Mouse (Mus musculus): Measurements from ENCODE around the gene Dscaml1. TPM values are rescaled to one million over a fixed set of nuclear protein-coding genes. Genes with fewer than 3 reads are reported as not detected.
"Not testable (repeated sequence)": the region's sequence is repeated elsewhere in the genome, so short reads cannot be mapped to it uniquely, and the experiment has no call there.

Gene Dscaml1
- total RNA-seq, 2 experiments from 2014 or later = 35.7 to 38.0 TPM

DNA sequence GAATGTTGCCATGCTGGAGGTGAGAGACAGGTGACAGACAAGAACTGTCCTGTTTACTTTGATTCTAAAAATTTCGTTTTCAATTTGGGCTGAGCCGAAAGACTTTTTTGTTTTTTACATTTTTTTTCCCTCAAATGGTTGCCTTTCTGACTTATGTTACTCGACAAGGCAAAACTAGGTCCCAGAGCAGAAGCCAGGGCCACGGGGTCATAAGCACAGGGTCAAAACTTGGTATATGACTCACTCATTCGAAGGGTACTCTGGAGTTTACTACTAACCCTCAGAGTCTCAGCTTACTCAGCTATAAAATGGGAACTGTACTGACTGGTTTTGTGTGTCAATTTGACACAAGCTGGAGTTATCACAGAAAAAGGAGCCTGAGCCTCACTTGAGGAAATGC is 343.2 kb downstream of the Dscaml1 start:
- no peak for DNase-seq (ENCODE audit: extremely low spot score in 1 of 2, low spot score in 2 of 2)
- intact Hi-C loops (cut with DNase I) = no loop called here

DNA sequence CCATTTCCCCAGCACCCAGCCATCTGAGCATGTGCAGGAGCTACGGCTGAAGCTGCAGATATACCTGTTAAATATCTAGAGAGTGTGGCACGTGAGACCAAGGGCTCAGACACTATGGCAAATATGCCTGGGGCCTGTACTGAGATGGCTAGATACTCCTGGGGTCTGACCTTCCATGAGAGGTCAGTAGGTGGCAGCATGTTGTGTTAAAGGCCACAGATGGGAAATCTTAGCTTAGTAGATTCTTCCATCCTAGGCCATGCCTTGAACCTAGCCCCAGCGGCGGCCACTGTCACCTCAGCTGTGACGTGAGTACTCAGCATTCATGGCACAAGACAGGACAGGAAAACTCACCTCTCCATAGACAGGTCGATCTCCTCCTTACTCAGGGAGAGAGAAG is 347.7 kb downstream of the Dscaml1 start:
- no peak for DNase-seq (ENCODE audit: extremely low spot score in 1 of 2, low spot score in 2 of 2)
- intact Hi-C loops (cut with DNase I) = no loop called here

DNA sequence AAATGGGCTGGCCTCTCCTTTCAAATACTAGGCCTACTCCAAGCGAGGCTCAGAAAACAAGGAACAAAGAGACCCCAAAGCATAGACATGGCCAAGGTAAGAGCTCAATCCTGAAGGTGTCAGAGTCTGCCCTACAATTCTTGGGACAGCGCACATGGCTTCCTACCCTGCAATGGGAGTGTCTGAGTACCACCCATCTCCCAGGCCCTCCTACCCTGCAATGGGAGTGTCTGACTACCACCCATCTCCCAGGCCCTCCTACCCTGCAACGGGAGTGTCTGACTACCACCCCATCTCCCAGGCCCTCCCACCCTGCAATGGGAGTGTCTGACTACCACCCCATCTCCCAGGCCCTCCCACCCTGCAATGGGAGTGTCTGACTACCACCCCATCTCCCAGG is 349.7 kb downstream of the Dscaml1 start:
- intact Hi-C loops (cut with DNase I) = not testable (repeated sequence)

DNA sequence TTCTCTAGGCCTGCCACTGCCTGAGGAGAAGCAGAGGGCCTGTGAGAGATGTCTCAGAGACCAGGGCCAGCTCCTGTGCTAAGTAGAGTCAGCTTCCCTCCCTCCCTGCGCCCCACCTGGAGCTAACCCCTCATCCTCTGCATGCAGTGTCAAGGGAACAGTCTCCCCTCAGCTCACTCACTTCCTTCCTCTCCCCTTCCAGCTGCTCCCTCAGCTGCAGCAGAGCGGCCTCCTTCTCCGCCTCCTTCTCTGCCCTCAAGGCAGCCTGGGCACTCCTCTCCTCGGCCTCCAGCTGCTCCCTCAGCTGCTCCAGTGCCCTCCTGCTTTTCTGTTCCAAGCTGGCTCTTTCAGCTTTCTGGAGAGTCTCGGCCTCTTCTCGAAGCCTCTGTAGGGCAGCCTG is 352.8 kb downstream of the Dscaml1 start:
- intact Hi-C loops (cut with DNase I) = no loop called here
- DNase-seq (ENCODE audit: extremely low spot score in 1 of 2, low spot score in 2 of 2) = no peak

More for the DNA sequence above, 349.7 kb downstream of the Dscaml1 start:
- not testable (repeated sequence) for DNase-seq (ENCODE audit: extremely low spot score in 1 of 2, low spot score in 2 of 2)

DNA sequence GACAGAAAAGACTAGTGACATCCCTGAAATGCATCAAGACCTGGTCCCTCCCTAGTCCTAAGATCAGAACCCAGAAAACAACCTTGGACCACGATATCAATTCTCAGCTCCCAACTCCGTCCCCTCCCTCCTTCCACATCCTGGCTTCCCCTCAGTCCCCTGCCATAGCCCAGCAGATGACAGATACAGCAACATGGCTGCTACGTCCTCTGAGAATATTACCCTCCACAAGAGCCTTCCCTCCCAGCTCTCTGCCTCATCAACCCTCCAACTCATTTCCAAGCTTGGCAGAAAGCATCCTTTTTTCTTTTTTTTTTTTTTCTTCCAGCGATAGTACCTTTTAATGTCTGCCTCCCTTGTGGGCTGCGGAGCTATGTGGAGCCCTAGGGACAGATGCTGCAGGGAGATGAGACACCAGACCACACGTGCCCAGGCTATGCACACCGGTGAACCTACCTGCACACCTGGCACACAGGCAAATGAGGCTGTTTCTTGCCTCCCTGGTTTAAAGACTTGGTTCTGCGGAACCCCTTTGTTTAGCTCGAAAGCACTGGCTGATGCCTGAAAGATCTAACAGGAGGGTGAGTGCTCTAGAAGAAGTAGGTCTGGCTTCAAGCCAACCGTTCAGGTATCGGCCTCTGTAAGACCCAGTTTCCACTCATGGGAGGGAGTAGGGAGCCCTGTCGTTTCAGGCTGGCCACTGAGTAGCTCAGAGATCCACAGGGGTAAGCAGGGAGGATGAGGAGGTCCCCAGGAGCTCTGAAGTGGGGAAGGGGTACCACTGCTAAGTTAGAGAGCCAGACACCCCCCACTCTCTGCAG is 357.0 kb downstream of the Dscaml1 start:
- intact Hi-C loops (cut with DNase I) = no loop called here
- DNase-seq (ENCODE audit: extremely low spot score in 1 of 2, low spot score in 2 of 2) = no peak

DNA sequence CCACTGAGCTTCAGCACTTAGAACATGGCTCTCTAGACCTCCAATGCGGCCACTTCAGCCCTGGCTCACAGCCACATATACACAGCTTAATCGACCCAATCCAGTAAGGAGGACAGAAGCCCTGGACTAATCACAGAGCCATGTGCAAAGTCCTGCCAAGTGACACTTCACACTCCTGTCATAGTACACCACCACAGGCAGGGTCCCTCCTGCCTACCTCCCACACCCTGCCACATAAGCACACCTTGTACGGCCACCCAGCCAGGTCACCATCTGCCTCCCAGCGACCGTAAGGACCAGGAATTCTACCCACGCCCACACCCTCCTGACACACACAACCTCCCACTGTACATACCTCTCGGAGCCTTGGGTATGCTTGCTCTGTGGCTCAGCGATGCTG is 360.6 kb downstream of the Dscaml1 start:
- DNase-seq (ENCODE audit: extremely low spot score in 1 of 2, low spot score in 2 of 2) = no peak
- intact Hi-C loops (cut with DNase I) = no loop called here

DNA sequence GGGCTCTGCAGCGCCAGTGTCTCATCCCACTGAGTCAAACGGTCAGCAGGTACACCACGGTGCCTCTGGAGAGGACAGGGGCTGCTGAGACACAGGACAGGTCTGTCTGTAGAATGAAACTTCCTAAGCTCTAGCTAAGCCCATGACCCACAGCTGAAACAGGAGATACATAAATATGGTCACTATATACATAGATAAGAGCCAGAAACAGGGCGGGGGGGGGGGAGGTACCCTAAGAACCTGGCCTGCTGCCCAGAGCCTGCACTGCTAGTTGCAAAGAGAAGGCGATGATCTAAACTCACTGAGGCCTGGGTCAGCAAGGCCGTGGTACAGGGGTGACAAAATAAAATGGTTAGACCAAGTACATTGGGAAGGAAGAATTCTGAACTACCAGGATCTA is 361.1 kb downstream of the Dscaml1 start:
- no peak for DNase-seq (ENCODE audit: extremely low spot score in 1 of 2, low spot score in 2 of 2)
- intact Hi-C loops (cut with DNase I) = no loop called here

DNA sequence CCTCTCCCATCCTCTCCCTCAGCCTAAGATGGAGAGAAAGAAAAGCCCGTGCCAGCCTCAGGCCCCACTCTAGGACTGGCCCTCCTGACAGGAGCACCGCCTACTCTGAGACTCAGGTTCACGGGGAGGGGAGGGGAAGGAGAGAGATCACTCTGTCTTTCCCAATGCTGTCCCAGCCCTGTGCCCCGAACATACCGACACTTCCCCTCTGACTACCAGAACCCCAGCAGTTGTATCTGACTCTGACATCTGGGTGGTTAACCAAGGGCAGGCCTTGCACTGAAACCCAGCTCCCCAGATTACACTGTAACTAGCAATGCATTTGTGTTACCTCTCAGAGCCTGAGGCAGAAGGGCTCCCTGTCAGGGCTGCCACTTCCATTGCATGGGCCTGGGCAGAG is 362.0 kb downstream of the Dscaml1 start:
- DNase-seq (ENCODE audit: extremely low spot score in 1 of 2, low spot score in 2 of 2) = no peak
- intact Hi-C loops (cut with DNase I) = no loop called here

DNA sequence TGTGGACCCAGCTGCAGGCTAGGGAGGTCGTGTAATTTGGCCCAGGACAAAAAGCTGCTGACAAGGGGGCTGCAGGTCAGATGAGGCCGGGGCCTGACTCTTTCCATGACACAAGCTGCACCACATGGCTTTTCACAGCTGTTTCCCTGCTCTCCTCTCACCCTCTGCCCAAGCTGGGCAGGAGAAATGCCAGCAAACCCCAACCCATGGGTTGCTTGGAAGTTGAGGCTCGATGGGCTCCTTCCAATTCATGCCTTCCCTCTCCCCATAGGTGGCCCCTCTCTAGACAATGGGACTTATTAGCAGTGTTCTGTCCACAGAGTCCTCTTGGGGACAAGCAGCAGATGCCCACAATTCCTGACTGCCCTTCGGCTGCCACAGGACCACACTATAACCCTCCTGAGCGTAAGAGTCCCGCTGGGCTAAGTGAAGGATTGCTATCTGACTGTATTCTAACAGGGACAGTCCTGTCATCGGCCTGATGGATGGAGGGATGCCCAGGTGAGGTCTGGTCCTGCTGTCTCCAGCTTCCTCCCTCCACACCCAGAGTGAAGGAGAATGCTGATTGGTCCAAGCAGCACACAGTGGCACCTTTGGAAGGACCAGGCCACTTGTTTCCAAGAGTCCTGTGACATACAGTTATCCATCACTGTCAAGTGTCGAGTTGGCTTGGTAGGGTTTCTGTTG is 365.2 kb downstream of the Dscaml1 start:
- no peak for DNase-seq (ENCODE audit: extremely low spot score in 1 of 2, low spot score in 2 of 2)
- intact Hi-C loops (cut with DNase I) = no loop called here

DNA sequence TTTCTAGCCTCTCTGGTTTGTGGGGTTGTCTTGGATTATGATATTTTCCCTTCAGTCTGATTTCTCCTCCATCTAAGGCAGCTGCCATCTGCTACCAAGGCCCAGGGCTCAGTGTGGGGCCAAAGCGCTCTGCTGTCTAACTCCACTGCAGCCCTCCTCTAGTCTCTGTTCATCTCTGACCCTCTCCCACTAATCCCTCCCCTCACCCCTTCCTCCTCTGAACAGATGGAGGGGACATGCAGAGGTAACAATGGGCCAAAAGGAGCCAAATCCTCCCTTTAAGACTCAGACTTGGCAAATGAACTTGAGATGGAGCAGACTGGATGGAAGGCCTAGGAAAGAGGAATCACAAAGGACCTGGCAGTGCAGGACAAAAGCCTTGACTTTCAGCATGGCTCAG is 365.8 kb downstream of the Dscaml1 start:
- intact Hi-C loops (cut with DNase I) = no loop called here
- DNase-seq (ENCODE audit: extremely low spot score in 1 of 2, low spot score in 2 of 2) = no peak

DNA sequence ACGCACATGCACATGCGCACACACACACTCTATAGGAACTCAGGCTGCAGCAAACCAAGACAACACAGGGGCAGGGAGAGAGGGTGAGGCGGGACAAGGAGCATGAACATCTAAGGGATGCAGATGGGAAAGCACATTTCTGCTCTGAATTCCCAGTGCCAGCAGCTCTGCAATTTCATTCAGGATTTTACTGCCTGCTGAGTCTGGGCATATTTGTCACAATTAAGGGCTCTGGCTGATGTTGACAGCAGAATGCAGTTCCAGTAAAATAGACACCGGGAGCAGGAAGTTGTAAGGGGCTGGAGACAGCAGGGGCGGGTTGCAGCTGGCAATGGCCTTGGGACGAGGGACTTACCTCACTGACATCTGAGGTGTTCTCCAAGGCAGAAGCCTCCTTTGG is 367.3 kb downstream of the Dscaml1 start:
- DNase-seq (ENCODE audit: extremely low spot score in 1 of 2, low spot score in 2 of 2) = no peak
- intact Hi-C loops (cut with DNase I) = no loop called here

DNA sequence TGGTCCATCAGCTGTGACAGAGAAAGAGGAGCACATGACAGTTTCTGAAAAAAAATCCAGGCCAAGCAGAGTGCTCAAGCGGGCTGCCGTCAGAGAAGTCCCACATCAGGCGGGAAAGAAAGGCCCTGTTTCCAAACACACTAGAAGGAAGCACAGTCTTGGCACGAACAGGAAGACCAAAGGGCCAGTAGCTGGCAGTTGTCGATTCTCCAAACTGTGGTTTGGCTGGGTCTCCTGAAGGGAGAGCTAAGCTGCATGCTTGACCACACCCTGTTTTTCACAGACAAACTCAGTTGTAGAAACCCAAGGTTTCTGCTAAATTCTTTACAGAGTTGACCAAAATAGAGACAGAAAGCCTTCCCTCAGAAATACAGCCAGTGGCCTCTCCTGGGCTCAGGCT is 369.3 kb downstream of the Dscaml1 start:
- intact Hi-C loops (cut with DNase I) = no loop called here
- no peak for DNase-seq (ENCODE audit: extremely low spot score in 1 of 2, low spot score in 2 of 2)

DNA sequence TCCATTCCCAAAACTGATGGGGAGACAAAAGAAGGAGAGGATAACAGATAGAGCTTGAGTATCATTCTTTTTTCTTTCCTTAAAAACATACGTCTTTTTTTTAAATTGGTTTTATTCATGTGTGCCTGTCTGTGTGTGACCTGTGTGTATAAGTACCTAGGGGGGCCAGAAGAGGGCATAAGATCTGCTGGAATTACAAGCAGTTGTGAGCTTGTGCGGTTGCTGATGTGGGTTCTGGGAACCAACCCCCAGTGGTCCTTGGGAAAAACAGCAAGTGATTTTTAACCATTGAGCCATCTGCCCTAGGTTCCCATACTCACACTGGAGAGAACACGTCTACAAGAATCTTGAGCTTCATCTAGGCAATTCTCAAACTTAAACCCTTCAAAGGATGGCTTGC is 370.8 kb downstream of the Dscaml1 start:
- intact Hi-C loops (cut with DNase I) = no loop called here
- DNase-seq (ENCODE audit: extremely low spot score in 1 of 2, low spot score in 2 of 2) = no peak

DNA sequence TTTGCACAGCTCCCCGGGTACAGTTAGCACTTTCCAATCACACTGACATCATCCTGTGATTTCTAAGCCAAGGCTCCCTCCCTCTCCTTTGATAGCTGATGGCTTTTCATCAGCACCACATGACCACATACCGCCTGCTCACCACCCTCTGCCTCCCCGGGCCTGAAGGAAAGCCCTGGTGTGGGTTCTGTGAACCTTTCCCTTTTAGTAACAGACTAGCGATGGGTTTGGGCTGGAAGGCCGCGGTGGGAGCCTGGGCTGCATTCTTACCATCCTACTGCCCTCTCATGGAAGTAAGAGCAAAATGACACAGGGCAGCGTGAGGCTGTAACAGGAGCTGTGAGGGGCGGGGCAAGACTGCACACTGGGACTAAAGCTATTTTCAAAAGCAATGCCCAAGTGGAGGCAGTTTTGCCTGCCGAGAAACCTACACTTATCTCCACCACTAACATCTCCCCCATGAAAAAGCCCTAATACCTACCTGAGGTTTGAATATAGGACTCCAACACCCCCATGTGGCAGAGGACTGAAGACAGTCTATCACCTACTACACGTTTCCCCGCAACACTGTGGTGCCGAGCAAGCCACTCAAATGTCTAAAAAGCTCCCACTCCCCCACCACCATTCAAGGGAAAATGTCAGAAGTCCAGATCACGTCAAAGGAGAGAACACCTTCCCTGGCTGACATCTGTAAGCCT is 372.2 kb downstream of the Dscaml1 start:
- DNase-seq (ENCODE audit: extremely low spot score in 1 of 2, low spot score in 2 of 2) = peak in 1 of 2 experiments; percentile 49
- intact Hi-C loops (cut with DNase I) = no loop called here

DNA sequence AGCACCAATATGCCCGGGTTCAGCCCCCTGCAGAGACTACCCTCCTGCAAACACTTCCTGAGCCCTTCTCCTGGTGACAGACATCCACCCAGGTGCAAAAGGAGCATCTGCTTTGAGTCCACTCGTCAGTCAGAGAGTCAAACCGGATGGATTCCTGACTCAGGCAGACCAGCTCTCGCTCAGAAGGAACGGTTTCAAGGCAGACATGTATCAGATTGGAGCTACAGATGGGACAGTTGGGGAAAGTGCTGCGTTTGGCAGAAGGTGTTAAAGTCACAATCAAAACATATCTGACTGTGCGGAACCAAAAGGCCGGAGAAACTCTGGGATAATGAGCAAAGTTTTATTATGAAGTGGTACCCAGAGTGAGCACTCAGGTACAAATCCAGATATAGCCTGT is 373.0 kb downstream of the Dscaml1 start:
- intact Hi-C loops (cut with DNase I) = no loop called here
- DNase-seq (ENCODE audit: extremely low spot score in 1 of 2, low spot score in 2 of 2) = peak in 1 of 2 experiments; percentile 42

Other genes with a start within 250 kb of the Dscaml1 start
- under 1 TPM in 1 of 2 experiments, not detected in 1; 0.32 TPM for gene BC049352, start 244.6 kb upstream of the Dscaml1 start, total RNA-seq (2021)
- not detected for gene Tmprss4, start 222.5 kb upstream of the Dscaml1 start, total RNA-seq (2021)
- gene Il10ra, start 157.5 kb upstream of the Dscaml1 start, total RNA-seq (2021) = 1 to 10 TPM; 2.2 to 2.4 TPM
- not detected for gene Tmprss13, start 107.5 kb upstream of the Dscaml1 start, total RNA-seq (2021)
- 100 to 1,000 TPM; 284 to 286 TPM for gene Fxyd6, start 56.4 kb upstream of the Dscaml1 start, total RNA-seq (2021)
- 1 to 10 TPM; 7.2 to 8.1 TPM for gene Fxyd2, start 27.0 kb upstream of the Dscaml1 start, total RNA-seq (2021)